Mouse (Mus musculus): ENCODE measurements around the gene Rab3ip.

The Rab3ip gene

DNA sequence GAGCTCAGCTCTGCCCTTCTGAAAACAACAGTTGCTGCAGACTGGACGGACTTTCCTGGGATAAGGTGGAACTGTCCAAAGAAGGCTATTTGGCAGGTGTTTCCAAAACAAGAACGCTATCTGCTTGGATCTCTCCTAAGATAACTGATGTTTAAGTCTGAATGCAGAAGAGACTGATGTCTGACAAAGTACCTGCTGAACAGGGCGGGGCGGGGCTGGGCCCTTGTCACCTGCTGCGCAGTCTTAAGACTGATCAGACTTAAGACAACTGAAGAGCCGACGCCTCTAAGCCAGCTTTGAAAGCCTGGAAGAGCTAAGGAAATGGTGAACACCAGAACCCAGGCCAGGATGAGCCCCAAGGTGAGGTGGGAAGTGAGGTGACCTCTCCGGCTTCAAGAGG is 29.9 kb downstream of the Rab3ip start:
- no peak for DNase-seq (ENCODE audit: extremely low read depth, low read depth)

DNA sequence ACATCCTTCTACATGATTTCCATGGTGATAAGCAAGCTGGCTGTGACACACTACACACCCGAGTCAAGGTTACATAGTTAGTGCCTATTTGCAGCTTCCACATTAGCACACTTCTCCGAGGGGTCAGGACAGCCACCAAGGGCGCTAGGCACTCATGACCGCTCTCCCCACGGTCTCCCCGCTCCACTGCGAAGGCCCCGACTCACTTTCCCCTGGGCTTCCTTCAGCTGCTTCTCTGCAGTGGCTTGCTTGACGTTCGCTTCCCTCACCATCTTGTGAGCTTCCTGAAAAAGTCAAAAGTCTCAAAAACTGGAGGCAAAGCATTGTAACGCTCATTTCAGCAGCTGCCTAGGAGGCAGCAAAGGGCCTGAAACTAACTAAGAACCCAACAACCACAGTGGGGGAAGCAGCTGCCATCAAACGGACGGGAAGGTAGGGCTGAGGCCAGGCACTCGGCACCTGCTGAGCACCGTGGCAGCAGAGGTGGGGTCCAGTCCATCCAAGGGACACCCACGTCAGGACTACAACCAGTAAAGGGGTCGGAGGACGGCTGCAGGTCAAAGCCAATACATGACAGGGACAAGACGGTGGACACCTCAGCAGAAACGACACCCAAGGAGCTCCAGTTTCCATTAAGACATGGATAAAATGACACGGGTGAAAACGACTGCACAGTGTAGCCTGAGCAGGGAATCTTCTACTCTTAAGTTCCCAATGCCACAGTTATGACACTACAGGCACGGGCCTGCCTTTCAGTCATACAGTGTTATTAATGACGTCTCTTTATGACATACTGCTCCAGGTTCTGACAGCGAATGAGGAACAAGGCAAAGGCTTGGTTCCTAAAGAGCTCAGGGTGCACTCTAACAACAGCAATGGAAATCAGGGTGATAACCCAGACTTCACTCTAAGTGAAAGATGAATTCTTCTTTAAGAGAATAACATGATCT is 30.9 kb downstream of the Rab3ip start:
- no peak for DNase-seq (ENCODE audit: extremely low read depth, low read depth)

DNA sequence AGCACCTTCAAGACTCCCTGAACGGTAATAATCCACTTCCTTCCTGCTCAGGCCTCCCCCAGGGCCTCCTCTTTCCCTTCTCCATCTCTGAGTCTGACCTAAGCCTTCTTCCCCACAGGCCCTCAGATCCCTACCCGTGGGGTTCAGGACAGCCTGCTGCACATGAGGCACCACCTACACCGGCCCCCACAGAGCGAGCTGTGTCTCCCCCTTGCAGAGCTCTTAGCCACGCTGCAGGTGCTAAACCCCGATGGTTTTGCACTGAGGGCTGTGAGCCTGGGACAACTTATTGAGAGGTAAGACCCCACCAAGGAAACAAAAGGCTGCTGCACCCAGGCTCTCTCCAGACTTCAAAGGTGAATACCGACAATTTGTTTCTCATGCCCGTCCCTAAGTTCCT is 34.0 kb downstream of the Rab3ip start:
- DNase-seq (ENCODE audit: extremely low read depth, low read depth) = no peak

DNA sequence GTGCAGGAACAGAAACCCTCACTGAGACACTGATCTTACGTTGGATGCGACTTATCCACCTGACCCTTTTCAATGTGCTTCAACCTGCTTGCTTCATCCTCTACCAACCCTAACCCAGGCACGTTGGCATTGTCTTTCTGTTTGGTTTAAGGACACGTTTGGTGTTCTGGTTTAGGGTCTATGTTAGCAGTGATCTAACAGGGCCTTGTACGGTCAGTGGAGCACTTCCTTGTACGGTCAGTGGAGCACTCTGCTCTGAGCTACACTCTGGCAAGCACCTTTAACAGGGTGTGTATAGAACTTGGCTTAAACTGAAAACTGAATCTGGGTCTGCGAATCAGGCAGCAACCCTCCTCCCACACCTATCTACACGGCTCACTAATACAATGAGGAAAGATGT is 35.3 kb downstream of the Rab3ip start:
- DNase-seq (ENCODE audit: extremely low read depth, low read depth) = no peak

DNA sequence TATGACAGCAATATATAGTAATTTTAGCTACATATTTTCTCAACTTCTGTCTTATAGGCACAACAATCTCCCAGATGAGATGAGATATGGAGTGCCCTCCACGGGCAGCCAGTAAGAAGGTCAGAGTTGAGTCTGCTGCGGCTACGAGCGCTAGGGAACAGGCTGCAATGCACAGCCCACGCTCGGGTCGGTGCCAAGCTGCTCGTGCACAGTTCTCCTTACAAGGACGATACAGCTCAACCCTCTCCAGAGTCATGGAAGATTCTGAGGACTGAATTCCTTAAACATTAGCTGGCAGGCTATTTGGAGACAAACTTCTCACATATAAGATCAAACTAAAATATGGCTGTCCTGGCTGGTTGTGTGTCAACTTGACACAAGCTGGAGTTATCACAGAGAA is 36.0 kb downstream of the Rab3ip start:
- no peak for DNase-seq (ENCODE audit: extremely low read depth, low read depth)

DNA sequence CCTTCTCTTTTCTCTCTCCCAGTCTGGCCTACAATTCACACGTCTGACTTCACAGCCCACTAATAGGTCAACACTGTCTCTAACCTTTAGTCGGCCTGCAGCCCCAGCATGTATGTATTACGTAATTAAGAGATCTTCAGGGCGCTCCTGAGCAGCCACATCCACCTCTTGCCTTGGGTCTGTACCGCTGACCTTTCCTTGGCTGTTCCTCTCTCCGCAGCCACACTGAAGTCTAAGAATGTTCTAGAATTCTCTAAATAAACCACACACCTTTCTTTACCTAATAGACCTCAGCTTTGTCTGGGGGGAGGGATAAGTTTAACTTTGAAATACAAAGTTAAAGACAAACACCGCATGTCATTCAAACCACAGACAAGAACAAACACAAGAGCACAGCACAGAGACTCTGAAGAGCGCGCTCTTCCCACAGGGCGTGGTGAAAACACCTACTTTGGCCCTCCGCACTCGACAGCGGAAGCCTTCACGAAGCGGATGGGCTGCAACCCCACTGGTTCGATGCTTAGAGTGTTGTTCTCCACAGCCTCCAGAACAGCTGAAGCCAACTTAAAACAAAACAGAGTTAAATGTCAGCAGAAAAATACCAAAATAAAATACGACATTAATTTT is 36.8 kb downstream of the Rab3ip start:
- DNase-seq (ENCODE audit: extremely low read depth, low read depth) = no peak

DNA sequence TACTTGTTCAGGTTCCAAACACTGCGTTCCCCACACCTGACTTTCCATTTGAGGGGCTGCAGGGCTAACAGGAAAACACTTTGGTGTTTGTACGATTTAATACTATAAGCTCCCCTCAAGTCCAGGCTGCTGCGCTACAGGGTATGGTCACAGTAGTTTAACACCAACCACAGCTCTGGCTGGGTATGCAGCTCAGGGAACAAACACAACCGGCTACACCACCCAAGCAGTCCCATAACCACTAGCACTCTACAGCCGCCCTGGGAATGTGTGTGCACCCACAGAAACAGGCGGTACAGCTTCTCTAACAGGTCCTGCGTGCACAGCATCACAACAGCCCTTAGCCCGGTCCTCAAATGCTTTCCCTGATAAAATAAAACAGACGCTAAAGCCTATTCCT is 37.7 kb downstream of the Rab3ip start:
- DNase-seq (ENCODE audit: extremely low read depth, low read depth) = no peak

DNA sequence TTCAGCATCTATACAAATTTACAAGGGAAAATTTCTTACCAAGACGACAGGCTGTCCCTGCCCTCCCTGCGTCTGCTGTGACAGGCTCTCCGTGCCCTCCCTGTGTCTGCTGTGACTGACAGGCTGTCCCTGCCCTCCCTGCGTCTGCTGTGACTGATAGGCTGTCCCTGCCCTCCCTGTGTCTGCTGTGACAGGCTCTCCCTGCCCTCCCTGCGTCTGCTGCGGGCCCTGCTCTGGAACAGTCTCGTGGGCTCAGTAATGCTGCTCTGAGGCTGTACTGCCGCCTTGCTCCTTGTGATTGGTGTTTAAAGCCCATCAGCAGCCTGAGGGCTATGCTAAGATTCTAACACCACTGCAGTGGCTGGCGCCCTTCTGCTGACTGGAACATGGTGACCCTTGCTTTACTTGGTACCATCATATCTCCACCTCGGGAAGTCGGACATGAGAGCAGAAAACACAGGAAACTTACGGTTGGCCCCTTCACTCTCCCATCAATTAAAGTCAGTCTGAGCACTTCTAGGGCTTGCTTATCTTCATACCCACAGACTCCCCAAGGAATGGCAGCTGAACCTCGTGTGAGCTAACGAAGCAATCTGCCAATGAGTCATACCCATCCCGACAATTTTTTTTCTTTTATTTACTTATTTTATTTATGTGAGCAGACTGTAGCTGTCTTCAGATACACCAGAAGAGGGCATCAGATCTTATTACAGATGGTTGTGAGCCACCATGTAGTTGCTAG is 41.5 kb downstream of the Rab3ip start:
- DNase-seq (ENCODE audit: extremely low read depth, low read depth) = no peak

DNA sequence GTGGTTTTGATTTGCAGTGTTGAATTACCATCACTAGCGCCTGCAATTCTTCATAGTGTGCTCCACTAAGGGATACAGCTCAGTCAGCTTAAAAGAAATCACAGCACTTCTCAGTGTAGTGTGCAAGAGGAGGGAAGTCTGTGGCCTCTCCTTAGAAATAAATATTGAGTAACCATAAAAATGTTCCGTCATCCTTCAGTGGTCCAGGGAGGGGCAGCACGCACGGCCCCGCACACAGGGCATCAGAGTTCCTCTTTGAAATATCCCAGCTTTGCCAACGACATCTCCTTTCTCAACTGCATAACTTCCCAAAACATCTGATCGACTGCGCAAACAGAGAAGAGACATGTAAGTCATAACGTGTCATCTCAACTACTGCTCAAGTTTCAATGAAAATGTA is 43.8 kb downstream of the Rab3ip start:
- no peak for DNase-seq (ENCODE audit: extremely low read depth, low read depth)

DNA sequence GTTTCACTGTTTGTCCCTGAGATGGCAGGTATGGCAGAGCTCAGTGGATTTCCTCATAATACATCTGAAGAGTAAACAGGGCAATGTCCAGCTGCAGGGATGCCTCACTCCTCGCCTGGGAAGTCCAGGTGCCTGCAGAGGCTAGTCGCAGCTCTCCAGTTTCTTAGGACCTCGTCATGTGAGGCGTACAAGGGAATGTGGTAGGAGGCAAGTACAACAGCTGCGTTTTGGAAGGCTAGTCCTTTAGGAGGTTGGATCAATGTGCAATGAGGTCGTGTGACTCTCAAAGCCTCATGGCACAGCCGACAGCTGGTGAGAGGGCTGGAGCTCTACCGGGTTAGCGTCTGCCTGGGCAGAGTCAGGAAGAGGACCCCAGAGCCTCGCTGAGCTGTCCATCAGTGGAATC is 46.1 kb downstream of the Rab3ip start:
- DNase-seq (ENCODE audit: extremely low read depth, low read depth) = no peak

DNA sequence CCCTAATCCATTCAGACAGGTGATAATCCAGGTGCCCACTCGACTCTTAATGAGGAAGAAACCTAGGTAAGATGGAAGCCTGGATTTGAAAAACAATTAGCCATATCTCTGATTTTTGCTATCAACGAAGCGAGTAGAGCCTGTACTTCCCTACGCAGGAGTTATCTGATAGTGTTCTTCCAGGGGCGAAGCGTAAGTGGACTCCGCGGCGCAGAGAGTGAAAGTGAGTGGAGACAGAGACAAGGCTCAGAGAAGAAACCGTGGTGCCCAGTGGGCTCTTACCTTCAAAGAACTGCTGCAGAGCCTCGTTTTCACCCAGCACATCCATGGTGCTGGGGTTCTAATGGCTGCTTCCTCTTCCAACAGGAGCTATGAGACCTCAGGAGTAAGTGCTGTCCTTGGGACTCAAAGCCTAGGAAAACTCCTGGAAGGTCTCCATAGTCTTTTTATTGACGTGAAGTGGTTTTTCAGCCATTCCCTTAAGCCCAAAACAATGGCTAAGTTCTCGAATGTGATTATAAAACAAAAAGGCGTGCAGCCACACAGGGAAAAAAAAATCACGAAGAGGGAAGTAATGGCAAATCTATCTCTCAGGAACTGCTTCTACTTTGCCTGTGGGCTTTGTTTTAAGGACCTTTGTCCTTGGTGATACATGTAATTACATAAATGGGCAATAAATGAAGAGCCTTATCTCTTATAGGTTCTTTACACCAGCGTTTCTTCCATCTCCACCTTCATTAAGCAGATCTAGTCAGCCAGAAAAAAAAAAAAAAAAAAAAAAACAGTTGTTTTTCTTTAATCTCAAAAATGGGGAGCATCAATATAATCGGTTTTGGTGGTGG is 54.0 kb downstream of the Rab3ip start, which contains the start of gene Myrfl:
Gene Myrfl (minus strand): TSS at position 584 of the 842 bp plus-strand sequence.
- DNase-seq (ENCODE audit: extremely low read depth, low read depth) = no peak

DNA sequence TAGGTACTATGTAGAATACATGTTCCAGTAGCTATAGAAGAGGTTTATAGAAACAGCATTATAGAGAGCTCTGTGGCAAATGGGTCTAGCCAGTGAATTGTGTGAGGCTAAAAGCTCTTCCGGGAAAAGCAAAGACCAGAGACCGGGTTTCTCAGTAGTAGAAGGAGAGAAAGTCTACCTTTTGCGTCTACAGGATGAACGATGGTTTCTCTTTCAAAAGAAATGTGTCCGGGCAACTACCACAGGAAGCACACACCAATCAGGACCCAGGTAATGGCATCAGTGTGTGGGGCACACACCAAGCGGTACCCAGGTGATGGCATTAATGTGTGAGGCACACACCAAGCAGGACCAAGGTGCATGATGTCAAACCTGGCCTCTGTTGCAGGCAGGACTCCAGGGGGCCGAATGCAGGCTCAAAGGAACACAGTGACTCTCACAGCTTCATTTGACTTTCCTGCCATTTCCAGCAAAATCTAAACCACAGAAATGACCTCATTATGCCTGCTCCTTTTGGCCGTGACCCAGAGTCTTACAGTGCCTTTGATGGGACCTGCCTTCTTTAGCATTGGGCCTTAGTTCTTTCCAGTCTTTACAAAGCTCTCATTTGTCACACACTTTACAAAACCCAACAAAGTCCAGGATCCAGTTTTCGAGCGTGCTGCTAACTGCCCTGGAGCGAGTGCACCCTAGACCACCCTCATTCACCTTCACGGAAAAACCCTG is 55.3 kb downstream of the Rab3ip start:
- DNase-seq (ENCODE audit: extremely low read depth, low read depth) = no peak

DNA sequence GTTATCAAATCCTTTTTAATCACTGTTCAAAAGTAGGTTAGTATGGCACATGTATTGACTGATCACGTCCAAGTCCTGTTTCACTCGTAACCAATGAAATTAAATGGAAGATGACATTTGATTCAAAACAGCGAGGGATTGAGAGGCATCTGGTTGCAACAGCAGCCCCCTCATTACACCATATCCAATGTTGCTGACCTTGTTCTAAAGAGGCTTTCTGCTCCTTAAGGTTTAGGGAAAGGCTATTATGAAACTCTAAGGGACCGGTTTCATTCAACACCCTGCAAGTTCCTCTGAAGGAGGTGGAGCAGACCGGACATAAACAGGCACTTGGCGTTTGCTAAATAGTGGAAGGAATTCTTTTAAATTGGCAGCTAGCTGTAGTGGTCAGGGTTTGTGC is 56.0 kb downstream of the Rab3ip start:
- DNase-seq (ENCODE audit: extremely low read depth, low read depth) = no peak

DNA sequence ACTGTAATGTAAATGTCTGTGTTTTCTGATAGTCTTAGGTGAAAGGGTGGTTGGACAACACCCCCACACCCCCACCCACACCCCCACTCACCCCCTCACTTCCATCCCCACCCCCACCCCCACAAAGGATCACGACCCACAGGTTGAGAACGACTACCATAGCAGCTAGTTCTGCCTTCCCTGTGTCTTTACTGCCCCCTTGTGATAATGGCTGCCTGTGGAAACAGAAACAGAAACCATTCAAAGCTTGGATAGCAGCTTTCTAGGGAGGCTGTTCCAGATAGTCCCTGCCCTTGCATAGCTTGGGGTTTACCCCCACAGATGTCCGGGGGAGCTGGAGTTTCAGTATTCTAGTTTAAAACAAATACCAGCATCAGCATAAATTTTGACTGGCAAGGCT is 56.8 kb downstream of the Rab3ip start:
- no peak for DNase-seq (ENCODE audit: extremely low read depth, low read depth)

DNA sequence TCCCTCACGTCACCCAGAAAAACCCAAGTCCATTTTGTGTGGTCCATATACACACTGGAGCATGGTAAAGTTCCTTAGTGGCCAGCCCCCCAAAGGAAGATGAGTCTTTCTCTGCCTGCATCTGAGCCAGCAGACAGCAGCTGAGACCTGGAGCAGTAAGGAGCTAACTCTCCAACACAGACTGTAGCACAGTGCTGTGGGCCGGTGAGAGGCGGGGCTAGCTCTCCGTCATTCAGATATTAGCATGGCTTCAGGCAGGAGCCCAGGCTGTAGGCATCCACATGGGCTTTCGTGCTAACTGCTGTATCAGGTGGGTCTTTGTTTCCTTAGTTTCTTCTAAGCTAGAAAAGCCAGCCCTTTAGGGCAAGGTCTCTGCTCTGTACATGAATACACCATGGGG is 60.0 kb downstream of the Rab3ip start:
- DNase-seq (ENCODE audit: extremely low read depth, low read depth) = no peak

DNA sequence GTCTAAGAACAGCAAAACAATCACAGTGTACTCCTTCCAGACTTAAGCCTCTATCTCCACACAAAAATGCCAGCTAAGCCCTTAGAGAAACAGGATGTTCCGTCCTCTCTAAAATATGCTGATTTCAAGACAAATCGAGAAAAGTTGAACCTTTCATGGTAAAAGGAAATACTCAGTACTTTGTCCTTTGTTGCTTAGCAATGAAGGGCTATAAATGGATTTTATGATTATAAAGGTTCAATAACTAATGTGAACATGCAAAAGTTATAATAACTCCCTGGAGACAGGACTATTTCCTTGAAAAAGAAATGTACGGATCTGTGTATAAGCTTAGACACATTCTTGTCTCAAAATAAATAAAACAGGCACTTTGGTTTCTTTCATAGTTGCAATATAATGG is 66.0 kb downstream of the Rab3ip start:
- no peak for DNase-seq (ENCODE audit: extremely low read depth, low read depth)

DNA sequence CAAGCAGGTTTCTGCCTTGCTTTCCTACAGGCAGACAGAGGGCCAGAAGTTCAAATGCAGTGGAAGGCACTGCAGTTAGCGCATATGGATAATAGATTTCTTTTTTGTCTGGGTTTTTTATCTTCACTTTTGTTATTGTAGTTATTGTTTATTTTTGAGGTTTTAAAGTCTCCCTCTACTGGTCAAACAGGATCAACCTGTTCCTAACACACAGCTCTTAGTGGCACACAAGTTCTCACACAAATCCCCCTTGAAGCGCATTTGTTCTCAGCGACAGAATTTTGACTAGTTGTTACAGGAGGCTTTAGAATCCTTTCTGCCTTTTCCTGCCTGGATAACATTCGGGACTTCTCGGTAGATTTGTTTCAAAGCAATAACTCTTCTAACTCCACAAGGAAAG is 67.0 kb downstream of the Rab3ip start:
- DNase-seq (ENCODE audit: extremely low read depth, low read depth) = no peak

DNA sequence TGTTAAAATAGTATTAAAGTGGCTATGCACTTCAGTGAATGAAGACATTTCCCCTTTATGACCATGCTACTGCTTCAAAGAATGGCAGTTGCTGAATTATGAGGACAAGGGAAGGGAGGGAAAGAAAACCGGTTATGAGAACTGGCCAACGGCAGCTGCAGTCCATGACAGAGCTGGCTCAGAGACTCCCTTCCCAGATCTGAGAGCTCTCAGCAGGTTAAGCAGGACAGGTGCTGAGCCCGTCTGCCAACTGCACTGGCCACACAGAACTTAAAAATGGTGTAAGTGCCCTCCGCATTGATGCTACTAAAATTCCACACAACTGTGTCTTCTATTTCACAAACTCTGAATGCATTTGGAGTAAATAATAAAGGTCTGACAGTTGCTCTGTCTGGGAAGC is 73.1 kb downstream of the Rab3ip start:
- DNase-seq (ENCODE audit: extremely low read depth, low read depth) = no peak

DNA sequence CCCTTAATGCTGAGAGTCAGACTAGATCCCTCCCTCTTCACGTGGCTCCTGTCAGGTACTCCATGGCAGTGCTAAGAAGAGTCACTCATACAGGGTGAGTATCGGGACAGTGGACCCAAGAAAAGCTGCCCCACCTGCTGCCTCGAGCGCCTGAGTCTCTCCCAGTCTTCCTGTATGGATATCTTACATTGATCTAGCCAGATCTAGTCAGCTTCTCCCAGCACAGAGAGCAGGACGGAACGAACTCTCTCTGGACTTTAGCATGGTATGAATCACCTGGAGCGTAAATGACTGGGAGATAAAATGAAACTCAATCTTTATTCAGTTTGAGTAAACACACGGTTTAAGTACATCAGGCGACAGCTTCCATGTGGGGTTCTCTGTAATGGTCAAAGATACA is 76.1 kb downstream of the Rab3ip start:
- DNase-seq (ENCODE audit: extremely low read depth, low read depth) = no peak

DNA sequence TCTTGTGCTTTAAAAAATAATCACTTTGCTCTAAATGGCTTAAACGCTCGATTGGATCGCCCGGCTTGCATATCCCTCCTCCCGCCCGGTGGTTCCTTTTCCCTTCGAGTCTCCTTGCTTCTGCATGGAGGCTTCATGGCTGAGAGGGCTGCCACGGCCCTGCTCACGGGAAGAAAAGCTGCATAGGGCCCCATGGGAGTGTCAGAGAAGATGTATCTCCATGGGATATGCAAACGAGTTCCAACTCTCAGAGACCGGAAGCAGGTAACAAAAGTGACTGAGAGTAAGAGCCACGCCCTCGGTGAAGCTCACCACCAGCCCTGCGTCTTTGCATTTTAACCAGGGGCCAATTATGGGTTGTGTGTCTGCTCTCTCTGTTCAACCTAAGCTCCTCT is 78.6 kb downstream of the Rab3ip start:
- no peak for DNase-seq (ENCODE audit: extremely low read depth, low read depth)
